Mouse (Mus musculus) erythroblast, embryonic 14.5 days (primary cell): Measurements from ENCODE around the gene AU021092. TPM values are rescaled to one million over a fixed set of nuclear protein-coding genes. Genes with fewer than 3 reads are reported as not detected.

Experiments used
- H3K27me3 ChIP-seq: 2 replicates; pipeline ENCODE4 v1.6.1; 2012; ENCODE audit warnings: inconsistent platforms; ENCODE audit not compliant: control insufficient read depth
- H3K36me3 ChIP-seq: 2 replicates; pipeline ENCODE4 v1.6.1; 2012; ENCODE audit warnings: mild to moderate bottlenecking, inconsistent platforms; ENCODE audit not compliant: control insufficient read depth
- H3K4me1 ChIP-seq: 2 replicates; pipeline ENCODE4 v1.6.1; 2012; ENCODE audit warnings: inconsistent platforms; ENCODE audit not compliant: control insufficient read depth
- H3K4me3 ChIP-seq: replicated peaks from 2 replicates; pipeline ENCODE3; 2012; ENCODE audit warnings: moderate library complexity, mild to moderate bottlenecking, inconsistent platforms
- H3K9me3 ChIP-seq: 2 replicates; pipeline ENCODE4 v1.6.1; 2012; ENCODE audit warnings: low read length, inconsistent platforms, mixed read lengths; ENCODE audit not compliant: control insufficient read depth
- GATA1 ChIP-seq: IDR thresholded peaks from 2 replicates; pipeline ENCODE4 v1.6.1; 2012; ENCODE audit warnings: low read length, inconsistent platforms, mixed read lengths
- TAL1 ChIP-seq: IDR thresholded peaks from 3 replicates; pipeline ENCODE4 v1.6.1; 2012; ENCODE audit warnings: low read length, inconsistent platforms, mixed read lengths
- polyA plus RNA-seq: library from polyadenylated mRNA; stranded (reverse); fragments of >175 nt; gene quantifications from 2 replicates; pipeline ENCODE4 v1.2.3, GENCODE M21; 2012

AU021092 gene
- polyA plus RNA-seq, 1 experiment, result not detected

DNA sequence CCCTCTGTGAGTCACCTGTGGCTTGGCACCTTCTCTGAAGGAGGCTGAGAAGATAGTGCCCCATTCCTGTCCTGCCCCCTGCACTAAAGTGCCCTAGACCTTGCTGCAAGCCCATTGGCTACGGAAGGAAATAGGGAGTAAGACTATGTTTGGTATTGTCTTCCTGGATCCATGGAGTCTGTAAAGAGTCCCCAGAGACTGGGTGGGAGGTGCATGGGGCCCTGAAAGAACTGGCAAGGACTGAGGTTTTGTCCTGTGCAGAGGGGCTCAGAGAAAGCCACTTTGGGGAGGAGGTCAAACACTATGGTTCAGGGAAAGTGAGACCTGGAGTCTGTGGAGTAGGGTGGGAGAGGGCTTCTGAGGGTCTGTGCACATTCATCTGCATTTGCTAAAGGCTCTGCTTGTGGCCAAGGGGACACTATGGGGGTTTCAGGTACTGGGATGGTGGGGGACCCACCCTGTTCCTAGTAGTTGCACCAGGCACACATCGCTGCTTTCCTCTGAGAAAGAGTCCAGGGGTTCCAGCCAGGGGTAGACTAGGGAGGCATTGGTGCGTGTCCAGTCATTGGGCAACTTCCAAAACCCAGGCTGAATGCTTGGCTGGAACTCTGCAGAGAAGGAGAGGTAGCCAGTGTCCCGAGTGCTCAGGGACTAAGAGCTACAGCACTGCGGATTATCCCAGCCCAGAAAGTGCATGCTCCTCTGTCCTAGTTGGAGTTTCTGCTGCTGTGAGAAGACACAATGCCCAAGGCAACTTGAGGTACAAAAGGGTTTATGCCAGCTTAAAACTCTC lies 4.6 kb downstream of the AU021092 start:
- no peak for TF ChIP-seq GATA1
- no peak for TF ChIP-seq TAL1
- Histone ChIP-seq H3K4me3 (no peak overlapping the region), H3K36me3 (no peaks in the 10 kb centered on the region)

DNA sequence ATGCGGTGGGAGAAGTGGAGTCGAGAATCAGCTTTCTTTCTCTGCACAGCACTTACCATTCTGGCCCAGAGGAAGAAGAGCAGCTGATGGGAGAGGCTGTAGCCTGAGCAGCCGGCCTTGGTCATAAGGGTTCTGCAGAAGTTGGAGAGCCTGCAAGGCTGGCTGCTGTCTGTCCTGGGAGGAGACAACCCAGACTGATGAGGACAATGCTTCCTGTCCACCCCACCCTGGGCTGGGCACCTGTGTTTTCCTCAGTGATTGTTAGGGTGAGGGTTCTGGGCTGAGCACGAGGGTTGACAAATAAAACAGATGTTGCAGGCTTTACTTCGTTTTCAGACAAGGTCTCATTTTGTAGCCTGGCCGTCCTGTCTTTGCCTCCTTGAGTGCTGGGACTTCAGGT lies 5.4 kb downstream of the AU021092 start:
- H3K9me3 ChIP-seq, result no peaks in the 10 kb centered on the region

More for the DNA sequence above, 4.6 kb downstream of the AU021092 start:
- Histone ChIP-seq H3K9me3 (no peaks in the 10 kb centered on the region), H3K27me3 (peaks cover 5% of the 10 kb centered on the region), H3K4me1 (no peaks in the 10 kb centered on the region)

DNA sequence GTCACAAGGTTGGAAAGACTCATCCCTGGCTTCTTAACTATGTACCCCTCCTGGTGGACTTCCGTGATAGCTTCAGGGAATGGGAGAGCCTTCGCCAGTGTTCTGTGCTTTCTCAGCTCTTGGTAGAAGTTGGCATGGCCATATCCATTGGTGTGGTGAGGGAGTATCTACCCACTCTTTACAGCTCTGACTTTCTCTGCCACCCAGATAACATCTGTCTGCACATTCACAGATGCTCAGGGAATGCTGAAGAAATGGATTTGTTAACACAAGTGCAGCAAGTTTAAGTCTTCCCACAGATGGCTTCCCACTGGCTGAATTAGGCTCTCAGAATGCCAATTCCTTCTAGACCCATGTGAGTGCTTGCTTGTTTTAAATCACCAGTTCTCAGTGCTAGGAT lies 8.0 kb downstream of the AU021092 start:
- no peaks in the 10 kb centered on the region for H3K9me3 ChIP-seq
- no peaks in the 10 kb centered on the region for H3K4me1 ChIP-seq
- TF ChIP-seq TAL1, result no peak
- no peak for TF ChIP-seq GATA1
- no peaks in the 10 kb centered on the region for H3K36me3 ChIP-seq
- no peak overlapping the region for H3K4me3 ChIP-seq
- H3K27me3 ChIP-seq, result no peaks in the 10 kb centered on the region; the same call in 1 of the 2 replicates

More for the DNA sequence above, 5.4 kb downstream of the AU021092 start:
- H3K4me3 ChIP-seq, result no peak overlapping the region
- H3K4me1 ChIP-seq, result no peaks in the 10 kb centered on the region
- no peaks in the 10 kb centered on the region for H3K36me3 ChIP-seq
- H3K27me3 ChIP-seq, result peaks cover 2% of the 10 kb centered on the region
- no peak for TF ChIP-seq GATA1
- no peak for TF ChIP-seq TAL1

DNA sequence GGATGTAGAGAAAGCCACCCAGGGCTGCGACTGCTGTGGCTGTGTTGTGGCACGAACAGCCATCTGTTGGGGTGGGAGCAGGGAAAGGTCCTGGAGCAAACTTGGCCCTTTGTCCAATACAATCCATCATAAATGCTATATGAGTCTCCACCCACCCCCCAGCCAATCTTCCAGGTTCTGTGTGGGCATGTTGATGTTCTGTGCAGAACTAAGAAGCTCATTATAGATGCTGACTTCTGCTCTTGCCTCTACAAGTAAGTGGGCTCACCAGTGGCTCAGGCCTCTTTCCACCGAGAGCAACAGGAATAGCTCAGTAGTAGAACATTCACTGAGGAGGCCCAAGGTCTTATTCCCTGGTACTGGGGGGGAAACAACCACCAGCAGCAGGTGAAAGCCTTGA lies 9.9 kb downstream of the AU021092 start:
- TF ChIP-seq GATA1 (no peak), TAL1 (no peak)
- Histone ChIP-seq H3K36me3 (no peaks in the 10 kb centered on the region), H3K9me3 (no peaks in the 10 kb centered on the region), H3K27me3 (no peaks in the 10 kb centered on the region), H3K4me3 (no peak overlapping the region), H3K4me1 (no peaks in the 10 kb centered on the region)

DNA sequence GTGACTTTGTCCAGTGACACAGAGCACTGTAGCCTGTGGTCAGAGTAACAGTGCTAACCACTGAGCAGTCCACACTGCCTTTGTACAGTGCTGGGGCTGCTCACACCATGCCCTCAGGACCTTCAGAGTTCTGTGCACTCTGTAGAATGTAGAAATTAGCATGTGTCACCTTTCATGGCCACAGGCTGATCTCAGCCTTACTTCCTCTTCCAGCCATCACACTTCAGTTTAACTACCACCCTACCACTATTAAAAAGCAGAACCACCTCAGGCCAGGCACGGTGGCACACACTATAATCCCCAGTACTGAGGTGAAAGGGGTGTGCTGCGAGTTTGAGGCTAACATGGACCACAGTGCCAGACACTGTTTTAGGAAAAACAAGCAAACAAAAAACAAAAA lies 11.7 kb downstream of the AU021092 start:
- no peaks in the 10 kb centered on the region for H3K4me1 ChIP-seq
- no peaks in the 10 kb centered on the region for H3K27me3 ChIP-seq
- TF ChIP-seq GATA1 (no peak), TAL1 (no peak)
- H3K9me3 ChIP-seq, result no peaks in the 10 kb centered on the region
- H3K36me3 ChIP-seq, result no peaks in the 10 kb centered on the region
- no peak overlapping the region for H3K4me3 ChIP-seq

DNA sequence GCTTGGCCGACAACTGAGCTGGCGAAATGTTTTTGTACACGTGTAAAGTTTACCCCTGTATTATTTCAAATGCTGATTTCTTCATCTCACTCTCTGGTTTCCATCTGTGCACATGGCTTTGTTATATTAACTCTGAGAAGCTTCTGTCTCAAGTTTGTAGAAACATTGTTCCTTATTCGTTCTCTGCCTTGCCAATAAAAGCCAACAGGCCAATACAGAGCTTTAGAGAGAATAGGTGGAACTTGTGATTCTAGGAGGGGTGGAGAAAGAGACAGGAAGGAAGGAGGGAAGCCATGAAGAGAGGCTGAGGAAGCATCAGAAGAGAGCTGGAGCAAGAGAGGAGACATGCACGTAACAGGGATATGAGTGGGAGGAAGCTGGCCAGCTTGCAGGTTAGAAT lies 16.0 kb downstream of the AU021092 start:
- TF ChIP-seq TAL1 (no peak), GATA1 (no peak)
- no peak overlapping the region for H3K4me3 ChIP-seq
- H3K27me3 ChIP-seq, result no peaks in the 10 kb centered on the region
- peaks cover 20% of the 10 kb centered on the region for H3K4me1 ChIP-seq
- no peaks in the 10 kb centered on the region for H3K9me3 ChIP-seq
- peaks cover 3% of the 10 kb centered on the region for H3K36me3 ChIP-seq

DNA sequence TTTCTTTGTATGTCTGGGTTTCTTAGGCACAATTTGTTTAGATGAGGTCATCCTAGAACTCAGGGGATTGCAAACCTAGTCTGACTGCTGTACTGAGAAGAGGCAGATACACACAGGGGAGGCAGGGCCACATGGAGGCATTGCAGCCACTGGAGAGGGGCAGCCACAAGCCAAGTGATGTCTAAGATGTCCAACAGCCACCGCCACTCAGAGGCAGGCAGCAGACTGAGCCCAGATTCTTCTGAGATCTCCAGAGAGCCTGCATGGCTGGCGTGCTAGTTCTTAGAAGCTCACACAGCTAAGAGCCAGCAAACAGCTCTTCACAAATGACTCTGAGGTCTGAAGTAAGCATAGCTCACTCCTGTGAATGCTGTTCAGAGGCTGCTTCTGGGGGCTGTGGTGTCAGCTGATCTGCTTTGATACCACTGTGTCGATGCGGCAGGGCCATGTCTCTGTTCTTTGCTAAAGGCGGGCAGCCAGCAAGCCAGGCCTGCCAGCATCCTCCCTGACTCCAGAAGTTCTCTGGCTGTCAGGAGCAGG lies 16.6 kb downstream of the AU021092 start:
- Histone ChIP-seq H3K27me3 (no peaks in the 10 kb centered on the region), H3K4me1 (peaks cover 20% of the 10 kb centered on the region), H3K9me3 (no peaks in the 10 kb centered on the region)

DNA sequence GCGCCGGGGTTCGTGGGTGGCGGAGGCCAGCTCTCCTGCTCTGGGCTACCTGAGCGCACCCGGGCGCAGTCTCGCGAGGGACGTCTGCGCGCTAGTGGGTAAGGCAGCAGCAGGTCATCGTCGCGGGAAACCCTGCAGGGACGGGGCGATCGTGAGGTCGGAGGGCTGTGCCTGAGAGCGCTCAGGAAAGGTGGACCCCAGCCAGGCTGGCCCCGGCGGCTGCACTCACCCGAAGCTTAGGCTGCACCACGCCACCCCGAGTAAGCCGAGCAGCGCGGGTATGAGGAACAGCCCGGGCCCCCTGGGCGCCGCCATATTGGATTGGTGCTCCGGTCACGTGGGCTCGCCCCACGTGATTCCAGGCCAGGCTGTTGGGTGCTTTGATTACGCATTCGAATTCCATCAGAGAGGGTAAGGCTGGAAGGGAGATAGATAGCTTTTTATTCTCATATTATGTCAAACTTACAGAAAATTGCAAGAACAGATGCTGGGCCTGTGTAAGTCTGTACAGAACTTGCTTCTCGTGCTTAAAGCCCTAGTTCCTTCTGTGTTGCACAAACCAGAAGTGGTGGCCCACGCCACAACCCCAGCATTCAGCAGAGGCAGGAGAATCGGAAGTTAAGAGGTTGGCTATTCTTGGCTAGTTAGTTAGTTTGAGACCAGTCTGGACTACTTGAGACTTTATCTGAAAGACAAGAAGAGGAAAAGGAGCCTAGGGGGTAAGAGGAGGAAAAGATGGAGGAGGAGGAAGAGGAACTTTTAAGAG lies 18.2 kb downstream of the AU021092 start, which contains the start of gene Nagpa:
TSS of gene Nagpa (minus strand) at position 345 of the 766 bp plus-strand sequence.
- no peak for TF ChIP-seq GATA1
- no peak for TF ChIP-seq TAL1
- no peaks in the 10 kb centered on the region for H3K9me3 ChIP-seq
- peaks cover 20% of the 10 kb centered on the region for H3K4me1 ChIP-seq
- no peaks in the 10 kb centered on the region for H3K27me3 ChIP-seq
- H3K36me3 ChIP-seq, result peaks cover 24% of the 10 kb centered on the region
- peak within 1 kb of the TSS; percentile 85 for H3K4me3 ChIP-seq

More for the DNA sequence above, 16.6 kb downstream of the AU021092 start:
- Histone ChIP-seq H3K4me3 (no peak overlapping the region), H3K36me3 (peaks cover 8% of the 10 kb centered on the region)
- TF ChIP-seq GATA1, result no peak
- TF ChIP-seq TAL1, result no peak

DNA sequence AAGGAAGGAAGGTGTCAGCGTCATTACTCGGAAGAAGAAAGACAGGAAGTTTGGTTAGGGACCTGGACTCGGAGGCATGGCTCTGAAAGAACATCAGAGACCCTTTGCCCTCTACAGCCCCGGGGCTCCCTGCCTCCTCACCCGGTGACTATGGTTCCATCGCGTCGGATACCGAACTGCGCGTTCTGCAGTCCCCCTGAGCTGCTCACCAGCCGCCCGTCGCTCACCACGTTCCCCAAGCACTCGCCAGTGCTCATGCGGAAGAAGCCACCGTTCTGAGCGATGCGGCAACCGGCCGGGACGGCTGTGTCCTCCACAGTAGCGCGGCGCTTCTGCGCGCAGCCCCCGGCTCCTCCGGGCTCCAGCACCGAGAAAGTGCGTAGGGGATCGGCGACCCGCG lies 18.9 kb downstream of the AU021092 start:
- no peaks in the 10 kb centered on the region for H3K9me3 ChIP-seq
- peaks cover 20% of the 10 kb centered on the region for H3K4me1 ChIP-seq
- peak overlapping the region; percentile 85 for H3K4me3 ChIP-seq
- no peaks in the 10 kb centered on the region for H3K27me3 ChIP-seq
- peaks cover 30% of the 10 kb centered on the region for H3K36me3 ChIP-seq
- TF ChIP-seq GATA1 (no peak), TAL1 (no peak)
